Mouse (Mus musculus): Measurements from ENCODE around the gene Ttc7. TPM values are rescaled to one million over a fixed set of nuclear protein-coding genes. Genes with fewer than 3 reads are reported as not detected.

Ttc7 gene
- polyA plus RNA-seq, 1 experiment: 88.6 TPM

DNA sequence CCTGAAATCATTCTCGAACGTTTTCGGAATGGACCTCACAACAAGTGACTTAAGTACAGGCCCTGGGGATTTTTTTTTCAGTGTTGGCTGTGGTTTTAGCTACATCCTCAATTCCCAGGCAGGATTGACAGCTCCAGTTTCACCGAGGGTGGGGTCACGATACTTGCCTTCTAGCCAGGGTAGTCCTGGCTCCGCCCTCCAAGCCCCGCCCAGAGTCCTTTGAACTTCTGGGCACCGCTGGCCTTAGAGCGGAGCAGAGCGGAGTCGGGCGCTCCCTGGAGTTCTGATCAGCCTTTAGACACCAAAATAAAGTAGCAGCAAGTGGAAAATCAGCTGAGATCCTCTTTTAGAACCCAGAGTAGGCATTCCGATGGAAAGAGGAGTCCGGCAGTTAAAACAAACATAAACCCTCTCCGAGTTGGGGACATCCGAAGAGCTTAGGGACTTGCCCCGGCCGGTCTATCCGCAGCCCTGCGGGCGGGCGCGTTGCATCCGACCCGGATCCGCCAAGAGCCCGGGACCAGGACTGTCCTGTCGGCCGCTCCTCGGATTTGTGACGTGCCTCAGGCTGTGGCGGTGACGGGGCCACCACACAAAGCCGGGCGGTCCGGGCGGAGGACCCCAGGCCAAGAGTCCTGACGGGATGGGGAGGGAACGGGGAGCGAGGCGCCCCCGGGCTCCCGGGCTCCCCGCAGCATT is 530 bp upstream of the Ttc7 start:
- no peaks in the 10 kb centered on the region for H3K36me3 ChIP-seq (ENCODE audit: control insufficient read depth, insufficient read depth, low read length)
- TF ChIP-seq CTCF (IDR thresholded peaks at IDR 0.05; ENCODE audit: extremely low read depth, insufficient read depth, insufficient read length, insufficient replicate concordance) (no peak), POLR2A (IDR thresholded peaks at IDR 0.05; ENCODE audit: low read depth, low read length) (0 out of 2 replicates have a peak, but pooled peaks have one; percentile 6)
- peak overlapping the region; percentile 94 for H3K27ac ChIP-seq (ENCODE audit: insufficient read depth, low read length)
- H3K4me3 ChIP-seq (ENCODE audit: extremely low read depth, insufficient read depth, insufficient read length): peak overlapping the region; percentile 90
- no peaks in the 10 kb centered on the region for H3K27me3 ChIP-seq (ENCODE audit: control insufficient read depth, insufficient read depth, low read length)
- peaks cover 29% of the 10 kb centered on the region; the same call in 1 of the 2 replicates for H3K4me1 ChIP-seq (ENCODE audit: control insufficient read depth, insufficient read depth, insufficient read length)
- under 1% methylated on average over 43 of the region's 44 CpGs for WGBS
- DNase-seq (ENCODE audit: low read depth in 1 of 2, low spot score in 2 of 2): peak; percentile 69 to 88

GRCm38 (mm10) chr17:87283055-87283754 is 519 bp downstream of the Ttc7 start:
- 1% methylated on average over 56 of the region's 56 CpGs for WGBS
- peaks cover 29% of the 10 kb centered on the region; the same call in 1 of the 2 replicates for H3K4me1 ChIP-seq (ENCODE audit: control insufficient read depth, insufficient read depth, insufficient read length)
- H3K4me3 ChIP-seq (ENCODE audit: extremely low read depth, insufficient read depth, insufficient read length): peak overlapping the region; percentile 90
- no peak for TF ChIP-seq CTCF (IDR thresholded peaks at IDR 0.05; ENCODE audit: extremely low read depth, insufficient read depth, insufficient read length, insufficient replicate concordance)
- no peak for TF ChIP-seq POLR2A (IDR thresholded peaks at IDR 0.05; ENCODE audit: low read depth, low read length)
- peak overlapping the region; percentile 89 for H3K27ac ChIP-seq (ENCODE audit: insufficient read depth, low read length)
- no peak for DNase-seq (ENCODE audit: low read depth in 1 of 2, low spot score in 2 of 2)
- no peaks in the 10 kb centered on the region for H3K36me3 ChIP-seq (ENCODE audit: control insufficient read depth, insufficient read depth, low read length)
- no peaks in the 10 kb centered on the region for H3K27me3 ChIP-seq (ENCODE audit: control insufficient read depth, insufficient read depth, low read length)

GRCm38 (mm10) chr17:87283755-87284481 is 1.2 kb downstream of the Ttc7 start:
- peaks cover 29% of the 10 kb centered on the region; the same call in 1 of the 2 replicates for H3K4me1 ChIP-seq (ENCODE audit: control insufficient read depth, insufficient read depth, insufficient read length)
- H3K27ac ChIP-seq (ENCODE audit: insufficient read depth, low read length): peak overlapping the region; percentile 89
- H3K36me3 ChIP-seq (ENCODE audit: control insufficient read depth, insufficient read depth, low read length): no peaks in the 10 kb centered on the region
- DNase-seq (ENCODE audit: low read depth in 1 of 2, low spot score in 2 of 2): peak in 1 of 2 experiments; percentile 76
- WGBS: 7% methylated on average over 21 of the region's 21 CpGs
- H3K27me3 ChIP-seq (ENCODE audit: control insufficient read depth, insufficient read depth, low read length): no peaks in the 10 kb centered on the region
- TF ChIP-seq CTCF (IDR thresholded peaks at IDR 0.05; ENCODE audit: extremely low read depth, insufficient read depth, insufficient read length, insufficient replicate concordance) (no peak), POLR2A (IDR thresholded peaks at IDR 0.05; ENCODE audit: low read depth, low read length) (no peak)
- H3K4me3 ChIP-seq (ENCODE audit: extremely low read depth, insufficient read depth, insufficient read length): peak overlapping the region; percentile 90

DNA sequence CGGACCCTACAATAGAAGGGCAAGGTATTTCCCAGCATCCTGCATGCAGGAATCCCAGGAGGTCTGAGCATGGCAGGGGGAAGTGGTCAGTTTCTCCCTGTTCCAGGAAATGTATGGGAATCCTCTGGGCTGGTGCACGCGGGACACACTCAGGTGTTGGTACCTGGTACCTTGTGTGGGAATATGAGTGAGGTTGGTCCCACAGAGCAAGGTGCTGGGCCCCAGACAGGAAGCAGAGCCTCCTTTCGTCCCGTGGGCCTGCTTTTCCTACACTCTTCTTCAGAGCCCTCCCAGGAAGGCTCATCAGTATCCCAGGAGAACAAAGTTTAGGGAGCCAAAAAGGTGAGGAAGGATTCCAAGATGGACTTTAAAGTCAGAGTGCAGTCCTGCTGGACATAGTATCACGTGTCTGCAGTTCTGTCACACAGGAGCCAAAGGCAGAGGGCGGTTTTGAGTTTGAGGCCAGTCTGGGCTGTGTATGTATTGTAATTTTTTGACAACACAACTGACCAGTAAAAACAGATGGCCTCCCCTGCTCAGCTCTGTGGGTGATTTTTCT is 1.9 kb downstream of the Ttc7 start:
- no peak for DNase-seq (ENCODE audit: low read depth in 1 of 2, low spot score in 2 of 2)

DNA sequence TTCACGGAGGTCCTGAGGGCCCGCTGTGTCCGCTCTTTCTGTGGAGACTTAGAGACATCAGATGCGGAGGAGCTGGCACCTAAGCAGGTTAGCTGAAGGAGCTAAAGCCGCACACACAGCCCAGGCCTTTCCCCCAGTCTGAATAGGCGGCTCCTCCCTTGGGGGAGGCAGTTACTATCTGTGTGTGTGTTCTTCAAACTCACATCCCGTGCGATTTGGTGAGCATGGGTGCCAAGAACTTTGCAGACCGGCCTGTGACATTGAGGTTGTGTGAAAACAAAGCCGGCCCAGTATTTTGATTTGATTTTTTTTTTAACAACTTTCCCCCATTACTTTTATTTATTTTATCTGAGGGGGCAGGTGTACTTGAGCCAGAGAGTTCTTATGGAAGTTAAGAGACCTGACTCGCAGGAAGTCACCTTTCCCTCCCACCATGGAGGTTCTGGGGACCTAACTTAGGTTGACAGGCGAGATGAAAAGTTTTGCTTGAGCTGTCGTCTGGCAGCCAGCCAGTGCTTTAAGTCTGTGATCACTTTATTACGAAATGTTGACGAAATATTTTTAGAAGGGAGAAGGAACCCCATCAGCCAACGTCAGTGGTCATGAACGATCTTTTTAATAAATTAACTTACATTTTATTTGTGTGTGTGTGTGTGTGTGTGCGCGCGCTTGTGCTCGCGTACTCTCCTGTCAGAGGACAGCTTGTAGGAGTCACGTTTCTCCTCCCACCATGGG is 3.2 kb downstream of the Ttc7 start:
- Histone ChIP-seq H3K4me3 (ENCODE audit: extremely low read depth, insufficient read depth, insufficient read length) (no peak overlapping the region), H3K27me3 (ENCODE audit: control insufficient read depth, insufficient read depth, low read length) (no peaks in the 10 kb centered on the region), H3K36me3 (ENCODE audit: control insufficient read depth, insufficient read depth, low read length) (peaks cover 2% of the 10 kb centered on the region; the same call in 1 of the 2 replicates), H3K4me1 (ENCODE audit: control insufficient read depth, insufficient read depth, insufficient read length) (peaks cover 29% of the 10 kb centered on the region; the same call in 1 of the 2 replicates), H3K27ac (ENCODE audit: insufficient read depth, low read length) (peak overlapping the region; percentile 67)
- no peak for TF ChIP-seq POLR2A (IDR thresholded peaks at IDR 0.05; ENCODE audit: low read depth, low read length)
- no peak for TF ChIP-seq CTCF (IDR thresholded peaks at IDR 0.05; ENCODE audit: extremely low read depth, insufficient read depth, insufficient read length, insufficient replicate concordance)
- WGBS: 54% methylated on average over 23 of the region's 23 CpGs
- no peak for DNase-seq (ENCODE audit: low read depth in 1 of 2, low spot score in 2 of 2)

More for the DNA sequence above, 1.9 kb downstream of the Ttc7 start:
- H3K4me3 ChIP-seq (ENCODE audit: extremely low read depth, insufficient read depth, insufficient read length): no peak overlapping the region; the same call in 1 of the 2 replicates
- no peak for TF ChIP-seq POLR2A (IDR thresholded peaks at IDR 0.05; ENCODE audit: low read depth, low read length)
- no peak for TF ChIP-seq CTCF (IDR thresholded peaks at IDR 0.05; ENCODE audit: extremely low read depth, insufficient read depth, insufficient read length, insufficient replicate concordance)
- H3K27ac ChIP-seq (ENCODE audit: insufficient read depth, low read length): 0 out of 2 replicates have a peak overlapping the region, but pooled peaks have one; percentile 5
- H3K36me3 ChIP-seq (ENCODE audit: control insufficient read depth, insufficient read depth, low read length): no peaks in the 10 kb centered on the region
- H3K27me3 ChIP-seq (ENCODE audit: control insufficient read depth, insufficient read depth, low read length): no peaks in the 10 kb centered on the region
- H3K4me1 ChIP-seq (ENCODE audit: control insufficient read depth, insufficient read depth, insufficient read length): peaks cover 29% of the 10 kb centered on the region; the same call in 1 of the 2 replicates
- WGBS: 69% methylated on average over 7 of the region's 7 CpGs
